Mouse (Mus musculus): Measurements from ENCODE around the gene Zfp385b. TPM values are rescaled to one million over a fixed set of nuclear protein-coding genes. Genes with fewer than 3 reads are reported as not detected.
A peak's percentile ranks its signal among the peaks of the same experiment; 100 is the strongest.

The Zfp385b gene
- polyA plus RNA-seq, 1 experiment from 2014 or later: 5.9 TPM

DNA sequence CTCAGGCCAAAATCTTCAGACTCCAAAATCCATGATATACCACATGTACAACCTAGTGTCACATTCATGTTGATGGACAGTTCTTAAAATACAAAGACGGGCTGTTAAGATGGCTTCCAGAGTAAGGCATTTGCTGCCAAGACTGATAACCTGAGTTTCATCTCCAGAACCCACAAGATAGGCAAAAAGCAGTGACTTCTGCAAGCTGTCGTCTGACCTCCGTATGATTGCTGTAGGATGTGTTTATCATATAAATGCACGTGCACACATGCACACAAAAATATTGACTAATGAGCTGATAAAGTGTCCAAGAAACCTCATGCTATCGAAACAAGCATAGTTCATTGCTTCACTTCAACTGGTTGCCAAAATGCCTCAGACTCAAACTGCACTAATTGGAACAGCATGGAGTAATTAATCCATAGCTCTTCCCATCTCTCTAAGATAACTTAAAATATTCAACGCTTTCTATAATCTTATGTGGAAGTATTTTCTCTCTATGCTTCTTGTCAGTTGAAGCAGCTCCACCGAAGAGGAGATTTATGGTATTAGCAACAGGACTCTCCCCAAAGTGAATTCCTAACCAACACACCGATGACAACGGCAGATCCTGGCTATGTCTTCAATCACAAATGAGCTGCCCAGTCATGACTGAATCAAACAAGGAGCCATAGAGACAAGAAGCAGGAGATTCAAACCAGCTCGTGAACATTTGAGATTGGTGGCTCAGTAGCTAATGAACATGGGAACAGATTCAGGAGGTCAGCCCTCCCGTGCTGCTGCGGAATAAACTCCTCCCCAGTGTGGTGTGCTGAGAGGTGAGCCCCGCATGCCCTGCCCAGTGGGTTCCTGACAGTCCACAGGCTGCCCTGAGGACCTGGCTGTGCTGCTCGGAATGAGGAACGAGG lies 251.7 kb downstream of the Zfp385b start:
- no peaks in the 10 kb centered on the region for H3K4me1 ChIP-seq
- no peak overlapping the region for H3K9ac ChIP-seq
- H3K4me3 ChIP-seq (replicated peaks): no peak overlapping the region
- ATAC-seq (ENCODE audit: insufficient read depth, low FRiP score, low read depth): no peak
- no peak overlapping the region for H3K27ac ChIP-seq
- 66% methylated on average over 15 of the region's 15 CpGs for WGBS
- H3K27me3 ChIP-seq (replicated peaks): no peaks in the 10 kb centered on the region
- H3K9me3 ChIP-seq: no peaks in the 10 kb centered on the region
- no peaks in the 10 kb centered on the region for H3K36me3 ChIP-seq
- no peak overlapping the region for H3K4me2 ChIP-seq

GRCm38 (mm10) chr2:77563706-77564105 lies 255.7 kb downstream of the Zfp385b start:
- no peaks in the 10 kb centered on the region for H3K27me3 ChIP-seq (replicated peaks)
- H3K27ac ChIP-seq: no peak overlapping the region
- WGBS: 30% methylated on average over 1 of the region's 1 CpGs
- H3K4me3 ChIP-seq (replicated peaks): no peak overlapping the region
- no peaks in the 10 kb centered on the region for H3K9me3 ChIP-seq
- no peaks in the 10 kb centered on the region for H3K4me1 ChIP-seq
- H3K4me2 ChIP-seq: no peak overlapping the region
- no peaks in the 10 kb centered on the region for H3K36me3 ChIP-seq
- H3K9ac ChIP-seq: no peak overlapping the region
- no peak for ATAC-seq (ENCODE audit: insufficient read depth, low FRiP score, low read depth)

- 85% methylated on average over 5 of the region's 5 CpGs for WGBS
- ATAC-seq (ENCODE audit: insufficient read depth, low FRiP score, low read depth): no peak
- H3K27me3 ChIP-seq (replicated peaks): no peaks in the 10 kb centered on the region
Measured at GRCm38 (mm10) chr2:77561941-77562340, 257.5 kb downstream of the Zfp385b start.

DNA sequence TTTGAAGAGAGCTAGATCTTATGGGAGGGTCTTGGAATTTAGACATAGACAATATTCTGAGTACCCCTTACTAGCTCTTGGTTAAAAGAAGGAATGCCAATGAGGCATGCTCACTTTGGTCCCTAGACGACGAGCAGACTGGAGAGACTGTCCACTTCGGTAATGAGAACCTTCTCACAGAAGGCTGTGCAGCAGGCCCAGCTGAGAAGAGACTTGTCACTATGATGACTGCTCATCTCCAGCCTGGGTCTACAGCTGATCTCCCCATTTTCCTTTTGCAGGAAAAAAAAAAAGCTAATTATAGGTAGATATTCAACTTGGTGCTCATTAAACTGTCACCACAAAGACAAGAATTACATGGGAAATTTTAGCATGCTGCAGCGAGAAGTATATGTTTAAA lies 262.5 kb downstream of the Zfp385b start:
- Histone ChIP-seq H3K4me3 (replicated peaks) (no peak overlapping the region), H3K4me2 (no peak overlapping the region), H3K27me3 (replicated peaks) (no peaks in the 10 kb centered on the region), H3K9me3 (no peaks in the 10 kb centered on the region), H3K27ac (no peak overlapping the region), H3K9ac (no peak overlapping the region), H3K36me3 (no peaks in the 10 kb centered on the region), H3K4me1 (no peaks in the 10 kb centered on the region)
- ATAC-seq (ENCODE audit: insufficient read depth, low FRiP score, low read depth): no peak
- WGBS: 89% methylated on average over 4 of the region's 4 CpGs

More at GRCm38 (mm10) chr2:77561941-77562340, 257.5 kb downstream of the Zfp385b start:
- Histone ChIP-seq H3K27ac (no peak overlapping the region), H3K9ac (no peak overlapping the region), H3K4me1 (no peaks in the 10 kb centered on the region), H3K4me2 (no peak overlapping the region), H3K4me3 (replicated peaks) (no peak overlapping the region), H3K9me3 (no peaks in the 10 kb centered on the region), H3K36me3 (no peaks in the 10 kb centered on the region)

- no peaks in the 10 kb centered on the region for H3K27me3 ChIP-seq (replicated peaks)
- WGBS: 77% methylated on average over 7 of the region's 7 CpGs
- H3K4me1 ChIP-seq: no peaks in the 10 kb centered on the region
- H3K9ac ChIP-seq: no peak overlapping the region
- H3K4me2 ChIP-seq: no peak overlapping the region
- no peak overlapping the region for H3K4me3 ChIP-seq (replicated peaks)
- H3K27ac ChIP-seq: no peak overlapping the region
- ATAC-seq (ENCODE audit: insufficient read depth, low FRiP score, low read depth): no peak
- H3K36me3 ChIP-seq: no peaks in the 10 kb centered on the region
- no peaks in the 10 kb centered on the region for H3K9me3 ChIP-seq
Measured at GRCm38 (mm10) chr2:77555980-77556379, 263.5 kb downstream of the Zfp385b start.

GRCm38 (mm10) chr2:77552675-77553074 lies 266.8 kb downstream of the Zfp385b start:
- Histone ChIP-seq H3K9me3 (no peaks in the 10 kb centered on the region), H3K27ac (no peak overlapping the region), H3K36me3 (no peaks in the 10 kb centered on the region), H3K4me1 (no peaks in the 10 kb centered on the region), H3K27me3 (replicated peaks) (no peaks in the 10 kb centered on the region), H3K4me3 (replicated peaks) (no peak overlapping the region), H3K9ac (no peak overlapping the region), H3K4me2 (no peak overlapping the region)
- 35% methylated on average over 8 of the region's 8 CpGs for WGBS
- no peak for ATAC-seq (ENCODE audit: insufficient read depth, low FRiP score, low read depth)

GRCm38 (mm10) chr2:77543388-77543787 lies 276.1 kb downstream of the Zfp385b start:
- Histone ChIP-seq H3K4me2 (no peak overlapping the region), H3K4me1 (no peaks in the 10 kb centered on the region), H3K36me3 (no peaks in the 10 kb centered on the region), H3K9ac (no peak overlapping the region), H3K27ac (no peak overlapping the region), H3K27me3 (replicated peaks) (no peaks in the 10 kb centered on the region), H3K9me3 (no peaks in the 10 kb centered on the region), H3K4me3 (replicated peaks) (no peak overlapping the region)
- WGBS: 30% methylated on average over 1 of the region's 1 CpGs
- no peak for ATAC-seq (ENCODE audit: insufficient read depth, low FRiP score, low read depth)

DNA sequence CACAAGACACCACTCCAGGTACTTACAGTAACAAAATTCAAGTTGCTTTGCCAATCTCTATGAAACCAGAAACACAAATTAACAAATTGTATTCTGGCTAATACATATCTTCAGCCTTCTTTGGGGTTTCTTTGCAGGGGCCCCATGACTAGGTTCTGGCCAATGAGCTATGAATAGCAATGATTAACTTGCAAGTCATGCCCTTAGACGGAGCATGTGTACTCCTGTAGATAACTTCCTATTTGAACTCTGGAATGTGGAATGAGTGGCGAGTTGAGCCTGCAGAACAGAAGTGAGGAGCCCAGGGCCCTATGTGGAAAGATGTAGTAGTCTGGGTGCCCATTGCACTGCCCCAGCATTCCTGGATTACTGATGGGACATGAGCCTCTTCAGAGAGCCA lies 276.8 kb downstream of the Zfp385b start:
- H3K4me2 ChIP-seq: no peak overlapping the region
- no peak overlapping the region for H3K27ac ChIP-seq
- H3K27me3 ChIP-seq (replicated peaks): no peaks in the 10 kb centered on the region

DNA sequence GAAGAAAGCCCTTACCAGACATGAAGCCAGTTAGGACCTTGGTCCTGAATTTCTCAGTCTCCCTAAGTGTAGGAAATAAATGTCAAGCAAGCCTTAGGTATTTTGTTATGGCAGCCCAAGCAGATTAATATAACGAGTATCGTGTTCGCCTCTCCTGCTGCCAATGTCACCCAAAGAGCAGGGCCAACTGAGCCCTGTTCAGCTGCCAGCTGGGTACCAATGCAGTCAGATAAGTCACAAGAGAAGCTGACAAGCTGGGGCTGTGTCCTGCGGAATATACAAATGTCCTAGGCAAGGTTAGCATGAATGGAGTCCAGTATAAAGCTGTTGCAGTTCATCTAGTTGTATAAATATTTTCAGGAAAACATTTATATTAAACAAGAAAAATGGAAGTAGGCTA lies 277.8 kb downstream of the Zfp385b start:
- H3K9ac ChIP-seq: no peak overlapping the region
- ATAC-seq (ENCODE audit: insufficient read depth, low FRiP score, low read depth): no peak
- no peaks in the 10 kb centered on the region for H3K4me1 ChIP-seq
- H3K4me2 ChIP-seq: no peak overlapping the region
- H3K36me3 ChIP-seq: no peaks in the 10 kb centered on the region
- no peak overlapping the region for H3K4me3 ChIP-seq (replicated peaks)
- H3K9me3 ChIP-seq: no peaks in the 10 kb centered on the region
- H3K27ac ChIP-seq: no peak overlapping the region
- 85% methylated on average over 4 of the region's 4 CpGs for WGBS
- H3K27me3 ChIP-seq (replicated peaks): no peaks in the 10 kb centered on the region

More for the DNA sequence above, 276.8 kb downstream of the Zfp385b start:
- H3K4me1 ChIP-seq: no peaks in the 10 kb centered on the region
- 31% methylated on average over 2 of the region's 2 CpGs for WGBS
- no peaks in the 10 kb centered on the region for H3K9me3 ChIP-seq
- no peaks in the 10 kb centered on the region for H3K36me3 ChIP-seq
- H3K4me3 ChIP-seq (replicated peaks): no peak overlapping the region
- peak; percentile 90 for ATAC-seq (ENCODE audit: insufficient read depth, low FRiP score, low read depth)
- H3K9ac ChIP-seq: no peak overlapping the region

GRCm38 (mm10) chr2:77540860-77541259 lies 278.6 kb downstream of the Zfp385b start:
- Histone ChIP-seq H3K9ac (no peak overlapping the region), H3K4me1 (no peaks in the 10 kb centered on the region), H3K4me3 (replicated peaks) (no peak overlapping the region), H3K27me3 (replicated peaks) (no peaks in the 10 kb centered on the region), H3K27ac (no peak overlapping the region), H3K9me3 (no peaks in the 10 kb centered on the region), H3K36me3 (no peaks in the 10 kb centered on the region), H3K4me2 (no peak overlapping the region)
- no peak for ATAC-seq (ENCODE audit: insufficient read depth, low FRiP score, low read depth)
- 55% methylated on average over 3 of the region's 3 CpGs for WGBS

GRCm38 (mm10) chr2:77536556-77536955 lies 282.9 kb downstream of the Zfp385b start:
- Histone ChIP-seq H3K4me2 (no peak overlapping the region), H3K9ac (no peak overlapping the region), H3K36me3 (no peaks in the 10 kb centered on the region), H3K4me3 (replicated peaks) (no peak overlapping the region), H3K9me3 (no peaks in the 10 kb centered on the region), H3K4me1 (no peaks in the 10 kb centered on the region), H3K27me3 (replicated peaks) (no peaks in the 10 kb centered on the region), H3K27ac (no peak overlapping the region)
- no peak for ATAC-seq (ENCODE audit: insufficient read depth, low FRiP score, low read depth)
- WGBS: 68% methylated on average over 3 of the region's 3 CpGs

DNA sequence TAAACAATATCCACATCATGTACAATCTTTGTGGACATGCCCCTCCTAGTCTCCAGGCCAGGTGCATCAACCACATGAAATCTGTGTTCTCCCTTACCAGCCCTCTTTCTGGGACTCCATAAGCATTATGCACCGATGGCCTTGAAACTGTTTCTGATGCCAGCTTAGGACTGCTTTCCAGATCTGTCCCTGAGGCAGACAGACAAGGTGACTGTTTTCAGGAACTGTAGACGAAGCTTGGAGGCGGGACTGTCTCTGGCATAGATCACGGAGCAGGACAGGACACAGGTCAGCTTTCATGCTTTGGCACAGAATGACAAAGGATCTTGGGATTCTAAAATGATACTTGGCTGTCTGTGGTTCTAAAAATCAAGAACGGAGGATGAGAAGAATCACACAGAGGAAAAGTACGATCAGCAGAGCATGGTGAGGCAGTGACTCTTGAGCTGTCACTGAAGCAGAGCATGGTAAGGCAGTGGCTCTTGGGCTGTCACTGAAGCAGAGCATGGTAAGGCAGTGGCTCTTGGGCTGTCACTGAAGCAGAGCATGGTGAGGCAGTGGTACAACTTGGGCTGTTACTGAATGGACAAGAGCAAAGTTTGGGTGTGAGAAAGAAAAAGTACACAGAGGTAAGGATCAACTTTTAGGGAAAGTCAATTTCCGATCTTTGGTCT lies 291.2 kb downstream of the Zfp385b start:
- Histone ChIP-seq H3K4me2 (no peak overlapping the region), H3K9ac (no peak overlapping the region), H3K27me3 (replicated peaks) (no peaks in the 10 kb centered on the region), H3K27ac (no peak overlapping the region), H3K4me1 (no peaks in the 10 kb centered on the region), H3K36me3 (no peaks in the 10 kb centered on the region), H3K9me3 (no peaks in the 10 kb centered on the region), H3K4me3 (replicated peaks) (no peak overlapping the region)
- no peak for ATAC-seq (ENCODE audit: insufficient read depth, low FRiP score, low read depth)
- WGBS: 72% methylated on average over 7 of the region's 7 CpGs
